Mouse (Mus musculus): ENCODE measurements around the gene 2310022A10Rik. TPM values are rescaled to one million over a fixed set of nuclear protein-coding genes. Genes with fewer than 3 reads are reported as not detected.

The 2310022A10Rik gene
- total and polyA plus RNA-seq, 2 experiments from 2014 or later = 8.7 to 28.1 TPM

DNA sequence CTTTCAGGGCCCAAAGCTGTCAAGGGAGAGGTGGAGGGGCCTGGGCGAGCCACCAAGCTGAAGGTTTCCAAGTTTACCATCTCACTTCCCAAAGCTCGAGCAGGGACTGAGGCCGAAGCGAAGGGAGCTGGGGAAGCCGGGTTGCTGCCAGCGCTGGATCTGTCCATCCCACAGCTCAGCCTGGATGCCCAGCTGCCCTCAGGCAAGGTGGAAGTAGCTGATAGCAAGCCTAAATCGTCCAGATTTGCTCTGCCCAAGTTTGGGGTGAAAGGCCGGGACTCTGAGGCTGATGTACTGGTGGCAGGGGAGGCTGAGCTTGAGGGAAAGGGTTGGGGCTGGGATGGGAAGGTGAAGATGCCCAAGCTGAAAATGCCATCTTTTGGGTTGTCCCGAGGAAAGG is 34.7 kb upstream of the 2310022A10Rik start:
- Histone ChIP-seq H3K4me3 (ENCODE audit: low read depth, low read length) (no peak overlapping the region), H3K36me3 (ENCODE audit: insufficient read depth) (no peaks in the 10 kb centered on the region), H3K27me3 (ENCODE audit: insufficient read depth, low read length) (no peaks in the 10 kb centered on the region), H3K9me3 (ENCODE audit: low read length) (no peaks in the 10 kb centered on the region), H3K9ac (no peak overlapping the region), H3K4me1 (ENCODE audit: insufficient read depth) (no peaks in the 10 kb centered on the region), H3K27ac (ENCODE audit: low read depth, low read length) (no peak overlapping the region), H3K4me2 (ENCODE audit: low read depth) (no peak overlapping the region)
- no peak for ATAC-seq
- DNase-seq = no peak
- WGBS = 90% methylated on average over 9 of the region's 9 CpGs
- no peak for TF ChIP-seq CTCF (IDR thresholded peaks at IDR 0.05; ENCODE audit: low read depth)

DNA sequence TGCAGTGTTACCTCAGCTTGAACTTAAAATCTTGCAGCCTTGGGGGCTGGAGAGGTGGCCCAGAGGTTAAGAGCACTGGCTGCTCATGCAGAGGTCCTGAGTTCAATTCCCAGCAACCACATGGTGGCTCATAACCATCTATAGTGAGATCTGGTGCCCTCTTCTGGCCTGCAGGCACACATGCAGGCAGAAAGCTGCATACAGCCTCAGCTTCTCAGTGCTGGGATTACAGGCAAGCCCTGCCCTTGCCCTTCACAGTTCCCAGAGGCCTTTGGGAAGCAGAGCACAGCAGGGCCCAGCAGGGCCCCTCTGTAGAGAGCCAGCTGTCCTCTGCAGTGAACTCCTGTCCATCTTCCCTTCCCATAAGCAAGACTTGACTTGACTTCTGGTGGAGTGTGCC is 32.9 kb upstream of the 2310022A10Rik start:
- DNase-seq = no peak
- Histone ChIP-seq H3K9ac (no peak overlapping the region), H3K4me1 (ENCODE audit: insufficient read depth) (no peaks in the 10 kb centered on the region), H3K36me3 (ENCODE audit: insufficient read depth) (no peaks in the 10 kb centered on the region), H3K9me3 (ENCODE audit: low read length) (no peaks in the 10 kb centered on the region), H3K27ac (ENCODE audit: low read depth, low read length) (no peak overlapping the region), H3K4me2 (ENCODE audit: low read depth) (no peak overlapping the region), H3K4me3 (ENCODE audit: low read depth, low read length) (no peak overlapping the region), H3K27me3 (ENCODE audit: insufficient read depth, low read length) (no peaks in the 10 kb centered on the region)
- TF ChIP-seq CTCF (IDR thresholded peaks at IDR 0.05; ENCODE audit: low read depth) = peak; percentile 32
- ATAC-seq = no peak

DNA sequence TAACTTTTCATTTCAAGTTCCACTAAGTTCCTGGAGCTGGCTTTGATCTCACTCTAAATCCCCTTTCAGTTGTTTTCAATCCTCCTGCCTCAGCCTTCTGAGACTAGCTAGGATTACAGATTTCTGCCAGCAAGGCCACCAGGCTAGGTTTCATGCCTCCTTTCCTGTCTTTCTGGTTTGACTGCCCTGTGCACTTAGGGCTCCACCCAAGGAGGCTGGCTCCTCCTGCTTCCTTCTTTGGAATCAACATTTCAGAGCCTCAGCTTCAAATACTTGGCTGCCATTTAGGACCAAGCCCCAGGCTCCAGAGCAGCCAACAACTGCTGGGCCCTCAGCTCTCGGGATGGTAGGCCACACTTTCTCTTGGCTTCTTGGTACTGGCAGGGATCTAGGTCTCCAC is 32.4 kb upstream of the 2310022A10Rik start:
- no peak for ATAC-seq
- Histone ChIP-seq H3K4me1 (ENCODE audit: insufficient read depth) (no peaks in the 10 kb centered on the region), H3K36me3 (ENCODE audit: insufficient read depth) (no peaks in the 10 kb centered on the region), H3K4me2 (ENCODE audit: low read depth) (no peak overlapping the region), H3K9ac (no peak overlapping the region), H3K9me3 (ENCODE audit: low read length) (no peaks in the 10 kb centered on the region), H3K4me3 (ENCODE audit: low read depth, low read length) (no peak overlapping the region), H3K27ac (ENCODE audit: low read depth, low read length) (no peak overlapping the region), H3K27me3 (ENCODE audit: insufficient read depth, low read length) (no peaks in the 10 kb centered on the region)
- 84% methylated on average over 1 of the region's 1 CpGs for WGBS
- no peak for DNase-seq
- TF ChIP-seq CTCF (IDR thresholded peaks at IDR 0.05; ENCODE audit: low read depth) = no peak

- H3K4me2 ChIP-seq (ENCODE audit: low read depth) = no peak within 1 kb of the TSS
- DNase-seq (no peak), ATAC-seq (no peak)
- H3K4me3 ChIP-seq (ENCODE audit: low read depth, low read length) = no peak within 1 kb of the TSS
- H3K36me3 ChIP-seq (ENCODE audit: insufficient read depth) = no peaks in the 10 kb centered on the region
- 55% methylated on average over 5 of the region's 5 CpGs for WGBS
- H3K9me3 ChIP-seq (ENCODE audit: low read length) = no peaks in the 10 kb centered on the region
- no peaks in the 10 kb centered on the region for H3K27me3 ChIP-seq (ENCODE audit: insufficient read depth, low read length)
- no peak within 1 kb of the TSS for H3K9ac ChIP-seq
- no peak for TF ChIP-seq CTCF (IDR thresholded peaks at IDR 0.05; ENCODE audit: low read depth)
- H3K27ac ChIP-seq (ENCODE audit: low read depth, low read length) = no peak within 1 kb of the TSS
- no peaks in the 10 kb centered on the region for H3K4me1 ChIP-seq (ENCODE audit: insufficient read depth)
These were observed 30.1 kb upstream of the 2310022A10Rik start, which contains the start of gene Hipk4 for GRCm38 (mm10) chr7:27522967-27523366. TSS of gene Hipk4 (plus strand) at chr7:27523267.

DNA sequence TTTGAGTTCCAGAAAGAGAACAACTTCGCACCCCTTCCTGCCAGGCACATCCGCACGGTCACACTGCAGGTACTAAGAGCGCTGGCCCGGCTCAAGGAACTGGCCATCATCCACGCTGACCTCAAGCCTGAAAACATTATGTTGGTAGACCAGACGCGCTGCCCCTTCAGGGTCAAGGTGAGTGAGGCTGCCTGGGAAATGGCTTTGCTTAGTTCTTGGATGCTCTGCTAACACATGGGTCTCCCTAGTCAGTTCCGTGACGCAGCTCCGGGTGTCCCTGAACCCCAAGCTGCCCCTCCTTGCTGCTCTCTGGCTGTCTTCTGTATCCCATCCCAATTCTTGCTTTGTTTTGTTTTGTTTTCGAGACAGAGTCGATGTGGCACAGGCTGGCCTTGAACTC is 29.2 kb upstream of the 2310022A10Rik start:
- no peak for DNase-seq
- TF ChIP-seq CTCF (IDR thresholded peaks at IDR 0.05; ENCODE audit: low read depth) = no peak
- WGBS = 96% methylated on average over 13 of the region's 13 CpGs
- Histone ChIP-seq H3K4me1 (ENCODE audit: insufficient read depth) (no peaks in the 10 kb centered on the region), H3K9me3 (ENCODE audit: low read length) (no peaks in the 10 kb centered on the region), H3K9ac (no peak overlapping the region), H3K27me3 (ENCODE audit: insufficient read depth, low read length) (no peaks in the 10 kb centered on the region), H3K36me3 (ENCODE audit: insufficient read depth) (0 out of 2 replicates have a peak, but pooled peaks cover 1% of the 10 kb centered on the region), H3K4me2 (ENCODE audit: low read depth) (no peak overlapping the region), H3K27ac (ENCODE audit: low read depth, low read length) (no peak overlapping the region), H3K4me3 (ENCODE audit: low read depth, low read length) (no peak overlapping the region)
- ATAC-seq = no peak

DNA sequence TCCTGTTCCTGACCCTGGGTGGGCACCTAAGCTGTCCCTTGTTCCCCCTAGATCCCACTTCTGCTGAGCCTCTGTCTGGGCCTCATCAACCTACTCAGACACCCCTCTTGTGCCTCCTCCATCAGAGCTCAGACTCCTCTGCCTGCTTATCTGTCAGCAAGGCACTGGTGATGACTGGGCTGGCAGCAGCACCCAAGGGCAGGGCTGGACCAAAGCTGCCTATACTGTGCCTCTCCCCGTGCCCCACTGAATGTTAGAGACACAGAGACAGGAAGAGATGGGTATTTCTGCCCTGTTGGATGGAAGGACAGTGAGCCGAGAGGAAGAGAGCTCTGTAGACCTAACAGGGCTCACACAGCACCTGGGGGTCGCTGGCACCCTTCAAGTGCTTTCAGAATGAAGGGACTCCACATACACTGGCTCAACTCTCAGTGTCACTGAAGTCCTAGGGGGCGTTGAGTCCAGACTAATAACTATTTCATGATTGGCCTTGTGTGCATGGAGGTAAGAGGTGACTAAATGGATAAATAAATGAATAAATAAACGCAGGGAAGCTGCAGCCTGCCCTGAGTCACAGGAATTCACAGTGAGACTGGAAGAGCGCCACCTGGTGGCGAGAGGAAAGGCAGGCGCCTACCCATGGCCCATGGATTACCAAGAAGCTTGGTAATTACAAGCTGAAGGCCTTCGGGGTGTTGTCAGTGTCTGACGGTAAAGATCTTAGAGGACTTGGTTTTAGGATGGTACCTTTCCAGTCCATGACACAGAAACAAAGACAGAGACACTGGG is 26.8 kb upstream of the 2310022A10Rik start:
- peak; percentile 91 for DNase-seq
- Histone ChIP-seq H3K4me1 (ENCODE audit: insufficient read depth) (no peaks in the 10 kb centered on the region), H3K36me3 (ENCODE audit: insufficient read depth) (peaks cover 15% of the 10 kb centered on the region), H3K27ac (ENCODE audit: low read depth, low read length) (no peak overlapping the region), H3K4me3 (ENCODE audit: low read depth, low read length) (no peak overlapping the region), H3K27me3 (ENCODE audit: insufficient read depth, low read length) (no peaks in the 10 kb centered on the region), H3K9ac (no peak overlapping the region), H3K4me2 (ENCODE audit: low read depth) (no peak overlapping the region), H3K9me3 (ENCODE audit: low read length) (no peaks in the 10 kb centered on the region)
- peak; percentile 96 for TF ChIP-seq CTCF (IDR thresholded peaks at IDR 0.05; ENCODE audit: low read depth)
- 20% methylated on average over 10 of the region's 10 CpGs for WGBS
- ATAC-seq = peak; percentile 89

DNA sequence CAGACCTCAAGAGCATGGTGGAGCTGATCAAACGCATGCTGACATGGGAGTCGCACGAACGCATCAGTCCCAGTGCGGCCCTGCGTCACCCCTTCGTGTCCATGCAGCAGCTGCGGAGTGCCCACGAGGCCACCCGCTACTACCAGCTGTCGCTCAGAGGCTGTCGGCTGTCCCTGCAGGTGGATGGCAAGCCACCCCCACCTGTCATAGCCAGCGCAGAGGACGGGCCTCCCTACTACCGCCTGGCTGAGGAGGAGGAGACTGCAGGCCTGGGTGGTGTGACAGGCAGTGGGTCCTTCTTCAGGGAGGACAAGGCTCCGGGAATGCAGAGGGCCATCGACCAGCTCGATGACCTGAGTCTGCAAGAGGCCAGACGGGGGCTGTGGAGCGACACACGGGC is 24.0 kb upstream of the 2310022A10Rik start:
- Histone ChIP-seq H3K27ac (ENCODE audit: low read depth, low read length) (no peak overlapping the region), H3K4me1 (ENCODE audit: insufficient read depth) (no peaks in the 10 kb centered on the region), H3K4me3 (ENCODE audit: low read depth, low read length) (no peak overlapping the region), H3K36me3 (ENCODE audit: insufficient read depth) (peaks cover 39% of the 10 kb centered on the region), H3K9ac (no peak overlapping the region), H3K9me3 (ENCODE audit: low read length) (no peaks in the 10 kb centered on the region), H3K4me2 (ENCODE audit: low read depth) (no peak overlapping the region), H3K27me3 (ENCODE audit: insufficient read depth, low read length) (no peaks in the 10 kb centered on the region)
- WGBS = 85% methylated on average over 21 of the region's 21 CpGs
- no peak for ATAC-seq
- no peak for TF ChIP-seq CTCF (IDR thresholded peaks at IDR 0.05; ENCODE audit: low read depth)
- no peak for DNase-seq

Measured in forebrain, postnatal 0 days (tissue).